Mouse (Mus musculus) embryonic fibroblast, embryonic 13.5 days (primary cell): ENCODE results near the gene Olfr983.

ENCODE experiments used
- CTCF ChIP-seq: IDR thresholded peaks from 2 replicates; pipeline ENCODE4 v1.5.1; 2011; ENCODE audit warnings: mild to moderate bottlenecking, control low read depth, low read length, moderate library complexity, borderline replicate concordance; ENCODE audit not compliant: insufficient read depth
- POLR2A ChIP-seq: IDR thresholded peaks from 2 replicates; pipeline ENCODE4 v1.6.1; 2011; ENCODE audit warnings: low read depth, mild to moderate bottlenecking, control low read depth, low read length, moderate library complexity

- TF ChIP-seq CTCF (no peak), POLR2A (no peak)
Observed at GRCm38 (mm10) chr9:40093495-40093894, at the start of gene Olfr983.
